In genomic region chr11:120378611-120379540, GRCm38 (mm10) we compare ENCODE assay signal across 8 mouse cellular contexts. TPM values are rescaled to one million over a fixed set of nuclear protein-coding genes. Genes with fewer than 3 reads are reported as not detected.
A peak's percentile ranks its signal among the peaks of the same experiment; 100 is the strongest.
DNase-seq lines count a peak whose midpoint lies in the region; ATAC-seq and TF ChIP-seq lines count a peak whose summit lies in the region.

TSS of gene Faap100 (minus strand) at chr11:120378764.

- ATAC-seq in forebrain, postnatal 0 days: peak; percentile 92
- ATAC-seq in lung, embryonic 15.5 days (ENCODE audit: borderline replicate concordance, extremely low read depth, low FRiP score, low TSS enrichment): peak; percentile 87

- TF ChIP-seq CTCF in MEL (IDR thresholded peaks at IDR 0.05 in 2 of 3, conservative IDR thresholded peaks at IDR 0.05 in 1 of 3; ENCODE audit: control insufficient read depth in 1 of 3, insufficient read depth in 1 of 3, low read depth in 2 of 3, low read length in 3 of 3, poor library complexity in 1 of 3, severe bottlenecking in 1 of 3): peak in 2 of 3 experiments; percentile 65 to 72; a peak in 5 of 6 replicates
- TF ChIP-seq CTCF in cerebellum, adult 2 months (IDR thresholded peaks at IDR 0.05; ENCODE audit: borderline replicate concordance, insufficient read depth, low read depth, low read length): peak; percentile 58
- TF ChIP-seq CTCF in forebrain, postnatal 0 days (IDR thresholded peaks at IDR 0.05; ENCODE audit: low read depth): peak; percentile 79

- WGBS in cerebellum, adult 2 months: 8% methylated on average over 54 of the region's 54 CpGs
- 10% methylated on average over 53 of the region's 54 CpGs for WGBS in forebrain, postnatal 0 days
- 7% methylated on average over 48 of the region's 54 CpGs for WGBS in lung, embryonic 15.5 days

- peak; percentile 20 for TF ChIP-seq RAD21 in MEL (IDR thresholded peaks at IDR 0.05; ENCODE audit: low read depth, low read length)

- H3K4me1 ChIP-seq in MEL (ENCODE audit: control insufficient read depth in 1 of 2, insufficient read depth in 2 of 2, low read length in 2 of 2): peaks cover 5 to 11% of the 10 kb centered on the region in 2 experiments; a peak in 3 of 4 replicates
- H3K4me1 ChIP-seq in cerebellum, adult 2 months (ENCODE audit: control insufficient read depth, insufficient read depth, low read length): peaks cover 8% of the 10 kb centered on the region
- H3K4me1 ChIP-seq in forebrain, postnatal 0 days (ENCODE audit: insufficient read depth): peaks cover 11% of the 10 kb centered on the region; the same call in 1 of the 2 replicates
- H3K4me1 ChIP-seq in lung, embryonic 15.5 days: peaks cover 22% of the 10 kb centered on the region

- H3K36me3 ChIP-seq in MEL (ENCODE audit: control insufficient read depth in 1 of 2, insufficient read depth in 2 of 2, low read length in 2 of 2): peaks cover 0 to 4% of the 10 kb centered on the region in 2 experiments; a peak in 2 of 4 replicates
- peaks cover 66% of the 10 kb centered on the region for H3K36me3 ChIP-seq in forebrain, postnatal 0 days (ENCODE audit: insufficient read depth)
- H3K36me3 ChIP-seq in lung, embryonic 15.5 days: peaks cover 69% of the 10 kb centered on the region

- H3K27ac ChIP-seq in MEL (ENCODE audit: control insufficient read depth, low read depth, low read length): peak within 1 kb of the TSS; percentile 15
- H3K27ac ChIP-seq in cerebellum, adult 2 months (ENCODE audit: insufficient read depth, low read length): no peak within 1 kb of the TSS
- H3K27ac ChIP-seq in forebrain, postnatal 0 days (ENCODE audit: low read depth, low read length): peak within 1 kb of the TSS; percentile 82
- H3K27ac ChIP-seq in lung, embryonic 15.5 days: peak within 1 kb of the TSS; percentile 71

- peaks cover 11% of the 10 kb centered on the region for H3K79me2 ChIP-seq in MEL (ENCODE audit: control insufficient read depth, insufficient read depth, low read length, poor library complexity)

- no peaks in the 10 kb centered on the region for H3K27me3 ChIP-seq in MEL (ENCODE audit: control insufficient read depth in 1 of 2, insufficient read depth in 2 of 2, low read length in 2 of 2)
- no peaks in the 10 kb centered on the region for H3K27me3 ChIP-seq in cerebellum, adult 2 months (ENCODE audit: control insufficient read depth, insufficient read depth, low read length)
- no peaks in the 10 kb centered on the region for H3K27me3 ChIP-seq in forebrain, postnatal 0 days (ENCODE audit: insufficient read depth, low read length)
- no peaks in the 10 kb centered on the region for H3K27me3 ChIP-seq in lung, embryonic 15.5 days

- 0 out of 4 replicates have a peak, but pooled peaks of 1 of the 2 experiments have one; percentile 40 for TF ChIP-seq EP300 in MEL (IDR thresholded peaks at IDR 0.05; ENCODE audit: low read depth in 1 of 2, low read length in 2 of 2)

- H3K9ac ChIP-seq in MEL (ENCODE audit: control insufficient read depth, low read depth, low read length, poor library complexity, severe bottlenecking): peak within 1 kb of the TSS; percentile 85
- peak within 1 kb of the TSS; percentile 75 for H3K9ac ChIP-seq in forebrain, postnatal 0 days
- H3K9ac ChIP-seq in lung, embryonic 15.5 days: peak within 1 kb of the TSS; percentile 68

- H3K4me2 ChIP-seq in forebrain, postnatal 0 days (ENCODE audit: low read depth): peak within 1 kb of the TSS; percentile 94
- peak within 1 kb of the TSS; percentile 94 for H3K4me2 ChIP-seq in lung, embryonic 15.5 days

- H3K4me3 ChIP-seq in MEL (ENCODE audit: control insufficient read depth in 1 of 2, insufficient read depth in 1 of 2, low read depth in 2 of 2, low read length in 2 of 2): peak within 1 kb of the TSS; percentile 79 to 80
- peak within 1 kb of the TSS; percentile 84 for H3K4me3 ChIP-seq in cerebellum, adult 2 months (replicated peaks; ENCODE audit: insufficient read depth, low read depth, low read length)
- peak within 1 kb of the TSS; percentile 86 for H3K4me3 ChIP-seq in forebrain, postnatal 0 days (ENCODE audit: low read depth, low read length)
- peak within 1 kb of the TSS; percentile 85 for H3K4me3 ChIP-seq in lung, embryonic 15.5 days

- H3K9me3 ChIP-seq in MEL (replicated peaks; ENCODE audit: insufficient read depth, low read length): no peaks in the 10 kb centered on the region
- H3K9me3 ChIP-seq in forebrain, postnatal 0 days (ENCODE audit: low read length): no peaks in the 10 kb centered on the region
- H3K9me3 ChIP-seq in lung, embryonic 15.5 days: no peaks in the 10 kb centered on the region

- DNase-seq in MEL (ENCODE audit: low read depth, low spot score): peak; percentile 99
- peak; percentile 84 to 86 for DNase-seq in cerebellum, adult 2 months
- DNase-seq in forebrain, postnatal 0 days: peak; percentile 97
- peak; percentile 94 for DNase-seq in heart, postnatal 4 days
- DNase-seq in layer of hippocampus, adult 8-10 months (ENCODE audit: low spot score in 2 of 2): peak; percentile 80 to 84
- peak; percentile 86 for DNase-seq in ovary, adult 18-20 months (ENCODE audit: low spot score)
- DNase-seq in thymus, postnatal 0 days (ENCODE audit: low spot score): peak; percentile 95

- peak; percentile 92 to 96; a peak in 3 of 4 replicates for TF ChIP-seq POLR2A in MEL (IDR thresholded peaks at IDR 0.05; ENCODE audit: control insufficient read depth in 1 of 2, insufficient read depth in 1 of 2, low read depth in 1 of 2, low read length in 2 of 2, poor library complexity in 1 of 2)
- 0 out of 2 replicates have a peak, but pooled peaks have one; percentile 50 for TF ChIP-seq POLR2A in cerebellum, adult 2 months (IDR thresholded peaks at IDR 0.05; ENCODE audit: borderline replicate concordance, insufficient read depth, low read length)

TF ChIP-seq in MEL, 35 proteins besides CTCF, POLR2A, EP300 and RAD21 (continues in another document):
- TF ChIP-seq ETS1 (IDR thresholded peaks at IDR 0.05; ENCODE audit: low read depth, low read length) (peak; percentile 47; the same call in 1 of the 2 replicates), E2F4 (IDR thresholded peaks at IDR 0.05; ENCODE audit: borderline replicate concordance, low read depth, low read length) (peak; percentile 83), MAX (IDR thresholded peaks at IDR 0.05; ENCODE audit: low read length) (peak; percentile 84), UBTF (IDR thresholded peaks at IDR 0.05; ENCODE audit: borderline replicate concordance, insufficient read depth, low read depth, low read length) (no peak), ZKSCAN1 (IDR thresholded peaks at IDR 0.05; ENCODE audit: low read depth, low read length) (peak; percentile 72; the same call in 1 of the 2 replicates), TBP (IDR thresholded peaks at IDR 0.05; ENCODE audit: low read depth, low read length) (peak; percentile 76), ZMIZ1 (IDR thresholded peaks at IDR 0.05; ENCODE audit: low read depth, low read length) (peak; percentile 81), CHD1 (IDR thresholded peaks at IDR 0.05; ENCODE audit: low read depth, low read length) (no peak), MXI1 (IDR thresholded peaks at IDR 0.05; ENCODE audit: low read depth, low read length) (peak; percentile 97), TAL1 (IDR thresholded peaks at IDR 0.05; ENCODE audit: low read length) (no peak), USF1 (IDR thresholded peaks at IDR 0.05; ENCODE audit: low read depth, low read length) (peak; percentile 15; the same call in 1 of the 2 replicates), JUND (IDR thresholded peaks at IDR 0.05; ENCODE audit: low read depth, low read length) (no peak), POLR2AphosphoS5 (IDR thresholded peaks at IDR 0.05; ENCODE audit: borderline replicate concordance, low read depth, low read length) (no peak), ZNF384 (IDR thresholded peaks at IDR 0.05; ENCODE audit: low read depth, low read length) (peak; percentile 47; the same call in 1 of the 2 replicates), HCFC1 (IDR thresholded peaks at IDR 0.05; ENCODE audit: low read depth, low read length) (peak; percentile 91), KAT2A (conservative IDR thresholded peaks at IDR 0.05; ENCODE audit: low read depth, low read length) (peak; percentile 90), MAFK (IDR thresholded peaks at IDR 0.05; ENCODE audit: borderline replicate concordance, low read depth, low read length) (no peak), NELFE (IDR thresholded peaks at IDR 0.05; ENCODE audit: low read depth, low read length) (peak; percentile 93), BHLHE40 (IDR thresholded peaks at IDR 0.05; ENCODE audit: borderline replicate concordance, low read depth, low read length) (no peak; the same call in 1 of the 2 replicates), CHD2 (IDR thresholded peaks at IDR 0.05; ENCODE audit: low read length) (0 out of 2 replicates have a peak, but pooled peaks have one; percentile 12), MAZ (IDR thresholded peaks at IDR 0.05; ENCODE audit: low read depth, low read length) (peak; percentile 82), MYC (IDR thresholded peaks at IDR 0.05; ENCODE audit: low read depth, low read length) (peak; percentile 85), MYB (IDR thresholded peaks at IDR 0.05; ENCODE audit: low read depth, low read length) (peak; percentile 29; the same call in 1 of the 2 replicates), GABPA (IDR thresholded peaks at IDR 0.05; ENCODE audit: low read depth, low read length) (peak; percentile 54; the same call in 1 of the 2 replicates), POLR2AphosphoS2 (IDR thresholded peaks at IDR 0.05; ENCODE audit: low read length) (peak; percentile 97), SIN3A (IDR thresholded peaks at IDR 0.05; ENCODE audit: low read length) (peak; percentile 97), ELF1 (IDR thresholded peaks at IDR 0.05; ENCODE audit: low read depth, low read length) (peak; percentile 71; the same call in 1 of the 2 replicates), USF2 (IDR thresholded peaks at IDR 0.05; ENCODE audit: borderline replicate concordance in 1 of 2, insufficient read depth in 1 of 2, low read depth in 1 of 2, low read length in 2 of 2) (no peak), GATA1 (IDR thresholded peaks at IDR 0.05; ENCODE audit: low read depth, low read length) (no peak)

RNA-seq across cellular contexts. Expression of gene Faap100, which starts in this region (rescaled TPM):
- 34.9 and 45.7 TPM in 2 replicates for total RNA-seq in MEL (2012; rRNA removed)
- polyA plus RNA-seq in MEL (2012; ENCODE audit: insufficient read depth in 1 of 2, insufficient read length in 2 of 2, low read depth in 1 of 2, low replicate concordance in 2 of 2, missing spikeins in 1 of 2): 10 to 100 TPM in 1 of 2 experiments, not detected in 1; 27.1 TPM
- 34.4 and 34.8 TPM in 2 replicates for polyA plus RNA-seq in cerebellum, adult 2 months (2012; rRNA removed)
- total RNA-seq in forebrain, postnatal 0 days (2014; rRNA removed): 107 and 132 TPM in 2 replicates
- polyA plus RNA-seq in forebrain, postnatal 0 days (2015; fragmentation: Nextera tagmentation; extraction: Ambion mirVana): 73.4 and 97.8 TPM in 2 replicates
- 10 to 100 TPM; 31.4 to 34.4 TPM for total RNA-seq in heart, postnatal 4 days (2021)
- 10 to 100 TPM; 16.8 to 19.8 (median 18.7) TPM for total RNA-seq in layer of hippocampus, adult 8-10 months (2022)
- polyA plus RNA-seq in lung, embryonic 15.5 days (2015; fragmentation: Nextera tagmentation; extraction: Ambion mirVana): 36.9 and 37.4 TPM in 2 replicates
- polyA plus RNA-seq in thymus, postnatal 0 days (2015; fragmentation: Nextera tagmentation; extraction: Ambion mirVana): 12.8 and 15.9 TPM in 2 replicates
